Mouse (Mus musculus): ENCODE measurements at regions not wholly inside any gene's neighbourhood (a gene's known extent, or its start where the extent isn't known, plus 50 kb on each side); places are given as distances from the start of the nearest gene placed in this dataset.

DNA sequence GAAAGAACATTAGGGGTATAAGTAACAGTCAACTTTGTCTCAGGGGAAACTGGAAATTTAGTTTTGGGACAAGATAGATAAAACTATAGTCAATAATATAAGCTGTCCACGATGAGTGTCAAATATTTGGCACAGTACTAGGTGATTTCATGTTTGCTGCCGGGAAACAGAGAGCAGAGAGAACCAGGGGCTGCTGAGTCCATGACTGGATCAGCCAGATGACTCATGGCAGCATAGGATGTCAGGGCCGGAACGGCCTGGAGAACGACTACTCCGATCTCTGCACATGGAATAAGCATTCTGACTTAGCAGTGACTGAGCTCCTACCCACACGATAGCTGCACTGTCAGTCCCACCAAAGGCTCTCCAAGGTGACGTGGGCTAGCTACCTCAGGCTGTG is 197.6 kb upstream of the Bmper start:
- DNase-seq (ENCODE audit: low spot score in 2 of 2) = no peak

DNA sequence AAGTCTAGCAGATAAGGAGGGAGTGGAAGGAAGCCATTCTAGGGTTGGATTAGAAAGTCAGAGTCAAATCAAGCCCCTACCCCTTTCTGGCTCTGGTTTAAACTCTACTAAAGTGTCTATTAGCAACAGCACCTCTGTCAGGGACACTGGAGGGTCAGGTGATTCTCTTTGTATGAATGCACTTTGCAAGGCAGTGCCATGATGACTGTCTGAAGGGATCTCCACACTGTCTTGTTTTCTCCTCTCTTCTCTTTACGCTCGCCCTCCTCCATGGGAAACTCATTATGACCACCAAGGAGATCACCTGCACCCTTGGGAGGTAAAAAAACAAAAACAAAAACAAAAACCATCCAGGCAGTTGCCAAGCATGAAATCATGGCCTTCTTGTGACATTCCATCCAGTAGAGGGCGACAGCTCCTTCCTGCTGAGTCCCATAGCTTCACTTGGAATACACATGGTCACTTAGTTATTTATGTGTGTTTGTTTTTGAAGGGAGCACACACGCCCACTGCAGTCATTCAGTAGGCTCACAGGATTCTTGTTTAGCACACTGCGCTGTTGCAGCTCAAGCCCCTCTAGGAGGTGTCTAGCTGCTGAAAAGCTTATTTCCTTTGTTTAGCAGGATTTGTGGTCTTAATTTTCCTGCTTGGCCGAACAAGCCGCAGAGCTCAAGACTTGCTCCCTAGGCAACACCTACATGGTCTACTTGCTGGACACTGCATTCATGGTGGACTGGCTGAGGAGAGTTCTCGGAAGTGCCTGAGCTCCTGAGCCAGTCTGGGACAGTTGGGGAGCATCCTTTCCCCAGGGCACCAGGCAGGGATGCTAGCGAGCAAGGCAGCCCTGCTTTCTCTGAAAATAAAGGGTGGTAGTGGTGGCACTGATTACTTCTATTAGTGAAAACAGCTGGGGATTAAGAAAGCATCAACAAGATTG is 195.2 kb upstream of the Bmper start:
- DNase-seq (ENCODE audit: low spot score in 2 of 2) = peak; percentile 48 to 59

DNA sequence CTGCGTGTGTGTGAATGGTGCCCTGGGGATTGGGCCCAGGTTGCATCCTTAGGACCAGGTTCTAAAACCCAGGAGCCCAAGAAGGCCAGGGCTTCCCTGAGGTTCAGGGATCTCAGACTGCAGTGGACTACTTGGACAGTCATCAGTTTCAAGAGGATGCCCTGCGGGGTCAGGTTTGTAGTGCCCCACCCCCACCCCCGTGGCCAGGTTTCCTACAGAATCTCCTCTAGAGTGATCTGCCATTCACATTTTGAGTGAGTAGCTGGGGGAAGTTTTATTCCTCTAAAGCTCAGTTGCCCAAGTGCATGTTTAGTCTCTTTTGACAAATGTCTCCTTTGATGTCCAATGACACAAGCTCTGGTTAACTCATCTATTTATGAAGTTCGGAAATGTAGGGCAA is 193.5 kb upstream of the Bmper start:
- no peak for DNase-seq (ENCODE audit: low spot score in 2 of 2)

DNA sequence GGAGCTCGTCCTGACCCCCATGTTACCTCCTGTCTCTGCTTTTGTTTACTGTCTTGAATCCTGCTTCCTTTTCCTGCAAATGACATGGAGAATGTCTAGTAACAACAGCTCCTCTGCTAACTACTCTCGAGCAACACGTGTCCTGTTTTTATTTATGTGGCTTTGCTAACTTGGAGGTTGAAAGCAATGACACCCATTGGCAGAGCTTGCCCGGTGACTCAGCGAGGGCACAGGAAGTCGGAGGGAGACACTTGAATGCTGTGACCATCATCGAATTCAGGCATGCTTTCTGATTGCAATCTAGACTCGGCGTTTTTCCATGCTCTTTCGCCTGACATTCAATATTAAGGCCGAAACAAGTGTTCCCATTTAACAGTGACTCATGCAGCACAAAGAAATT is 192.7 kb upstream of the Bmper start:
- DNase-seq (ENCODE audit: low spot score in 2 of 2) = no peak

DNA sequence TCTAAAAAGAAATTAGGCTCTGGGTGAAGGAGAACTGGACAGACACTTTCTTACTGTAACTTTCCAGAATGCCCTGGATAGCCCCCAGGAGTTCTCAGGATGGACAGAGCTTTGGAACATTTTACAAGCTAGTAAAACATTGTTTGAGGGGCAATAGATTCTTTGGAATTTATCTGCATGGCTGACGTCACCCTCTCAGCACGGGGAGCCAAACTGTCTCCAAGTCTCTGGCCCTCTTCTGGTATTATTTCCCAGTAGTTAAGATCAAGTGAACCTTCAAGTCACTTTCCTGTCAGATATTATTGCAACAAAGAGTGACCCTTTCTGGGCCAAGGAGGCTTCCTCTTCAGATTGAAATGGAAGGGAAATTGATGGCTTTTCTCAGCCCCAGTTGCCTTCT is 192.3 kb upstream of the Bmper start:
- DNase-seq (ENCODE audit: low spot score in 2 of 2) = no peak

DNA sequence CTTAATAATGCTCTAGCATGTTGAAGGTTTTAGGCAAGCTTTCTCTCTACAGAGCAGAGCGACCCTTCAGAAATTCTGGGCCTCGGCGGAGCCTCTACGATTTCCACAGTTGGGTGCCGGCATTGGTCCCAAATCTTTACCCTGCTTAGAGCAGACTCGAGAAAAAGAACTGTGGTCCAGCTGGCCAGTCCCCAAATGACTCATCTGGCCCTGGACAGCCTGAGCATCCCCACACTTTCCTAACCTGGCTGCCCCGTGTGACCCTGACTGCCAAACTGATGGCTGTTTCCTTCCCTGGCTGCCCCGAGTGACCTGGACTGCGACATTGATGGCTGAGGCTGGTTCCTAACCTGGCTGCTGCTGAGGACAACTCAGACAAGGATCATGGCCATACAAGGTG is 191.0 kb upstream of the Bmper start:
- no peak for DNase-seq (ENCODE audit: low spot score in 2 of 2)

DNA sequence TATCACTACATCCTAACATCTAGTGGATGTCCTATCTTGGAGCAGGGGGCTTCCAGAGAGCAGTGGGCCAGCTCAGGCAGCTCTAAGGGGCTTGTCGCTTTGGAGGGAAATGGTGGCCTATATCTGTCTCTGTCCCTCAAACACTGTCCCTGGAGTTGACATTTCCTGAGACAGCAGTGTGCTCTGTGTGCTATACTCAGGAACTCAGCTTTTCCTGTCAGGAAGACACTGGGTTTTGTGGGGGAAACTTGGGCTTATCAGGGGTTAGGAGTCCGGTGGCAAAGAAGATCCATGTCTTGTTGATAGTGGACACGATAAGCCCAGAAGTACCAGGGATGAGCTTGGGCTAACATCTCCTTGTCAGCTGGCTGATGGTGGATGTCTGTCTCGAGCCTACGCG is 187.6 kb upstream of the Bmper start:
- DNase-seq (ENCODE audit: low spot score in 2 of 2) = no peak

DNA sequence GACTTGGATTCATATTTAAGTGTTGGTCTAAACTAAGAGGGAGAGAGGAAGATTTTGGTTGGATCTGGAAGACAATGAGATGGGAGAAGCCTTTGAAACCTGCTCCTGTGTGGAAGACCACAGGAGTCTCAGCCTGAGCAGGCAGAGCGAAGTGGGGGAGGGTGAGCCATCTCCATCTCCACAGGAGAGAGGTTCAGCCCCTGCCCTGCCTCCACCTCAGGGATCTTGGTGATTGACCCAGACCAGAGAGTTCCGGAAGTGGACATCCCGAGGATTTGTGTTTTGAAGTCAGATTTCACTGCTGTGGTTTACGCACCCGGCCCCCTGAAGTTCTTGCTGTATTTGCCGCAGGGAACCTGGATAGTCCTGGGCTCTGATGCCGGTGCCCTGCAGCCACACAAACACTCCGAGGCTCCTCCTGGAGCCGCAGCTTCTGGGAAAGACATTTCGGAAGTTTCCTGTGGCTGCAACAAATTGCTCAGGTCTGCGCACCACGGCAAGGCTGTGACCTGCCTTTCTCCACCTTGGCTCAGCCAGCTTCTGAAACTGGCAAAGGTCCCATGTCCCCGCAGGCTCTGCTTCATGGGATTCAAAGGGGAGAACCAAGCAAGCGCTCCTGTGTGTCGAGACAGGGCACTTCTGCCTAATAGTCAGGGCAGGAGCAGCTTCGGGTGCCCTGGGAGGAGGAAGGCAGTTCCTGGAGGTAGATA is 186.8 kb upstream of the Bmper start:
- DNase-seq (ENCODE audit: low spot score in 2 of 2) = no peak

DNA sequence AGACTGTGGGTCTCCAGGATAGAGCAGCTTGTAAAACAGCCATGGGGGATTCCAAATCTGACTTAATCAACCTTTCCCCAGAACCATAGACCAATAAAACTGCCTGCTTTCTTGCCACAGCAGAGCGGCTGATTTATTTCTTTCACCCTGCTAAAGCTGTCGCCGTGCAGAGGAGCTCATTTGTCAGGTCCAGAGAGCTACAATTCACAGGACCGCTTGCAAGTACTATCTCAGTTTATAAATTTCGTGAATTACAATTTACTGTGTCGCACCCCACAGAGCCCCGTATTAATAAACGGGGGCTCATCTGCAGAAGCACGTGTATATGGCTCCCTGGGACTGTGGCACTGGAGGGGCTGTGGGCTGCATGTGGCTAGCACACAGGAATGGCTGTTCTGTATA is 185.4 kb upstream of the Bmper start:
- no peak for DNase-seq (ENCODE audit: low spot score in 2 of 2)

DNA sequence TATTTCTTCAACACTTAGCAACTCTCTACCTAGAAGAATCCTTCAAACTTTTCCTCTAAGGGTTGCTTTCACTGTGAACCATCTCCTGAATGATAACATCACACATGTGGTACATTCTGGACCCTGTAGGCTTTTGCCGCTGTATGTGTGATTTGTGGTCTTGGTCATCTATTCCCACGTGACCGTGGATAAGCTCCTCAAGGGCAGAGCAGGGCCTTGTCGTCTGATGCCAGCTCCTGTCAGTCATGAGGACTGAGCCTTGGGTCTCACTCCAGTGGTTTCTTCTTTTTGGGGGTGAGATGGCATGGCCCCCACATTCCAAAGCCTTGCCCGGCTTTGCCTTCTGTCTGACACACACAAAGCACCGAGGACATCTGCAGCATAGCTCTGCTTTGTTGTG is 183.3 kb upstream of the Bmper start:
- no peak for DNase-seq (ENCODE audit: low spot score in 2 of 2)

DNA sequence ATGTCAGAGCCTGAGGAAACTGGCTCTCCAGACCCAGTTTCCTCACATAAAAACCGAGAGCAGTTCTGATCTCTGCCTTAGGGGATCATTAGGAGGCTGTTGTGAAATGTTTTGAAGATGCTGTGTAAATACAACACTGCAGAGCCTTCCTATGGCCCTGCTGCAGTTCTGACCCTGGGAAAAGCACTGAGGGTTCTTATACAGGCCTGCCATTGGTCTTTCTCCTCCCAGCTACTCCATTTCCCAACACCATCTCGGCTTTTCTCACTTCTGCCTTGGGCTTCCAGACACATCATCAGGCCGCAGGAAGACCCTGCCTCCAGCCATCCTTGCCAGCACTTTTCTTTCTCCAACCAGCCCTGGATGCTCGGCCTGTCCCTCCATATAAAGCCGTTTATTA is 181.9 kb upstream of the Bmper start:
- DNase-seq (ENCODE audit: low spot score in 2 of 2) = no peak

DNA sequence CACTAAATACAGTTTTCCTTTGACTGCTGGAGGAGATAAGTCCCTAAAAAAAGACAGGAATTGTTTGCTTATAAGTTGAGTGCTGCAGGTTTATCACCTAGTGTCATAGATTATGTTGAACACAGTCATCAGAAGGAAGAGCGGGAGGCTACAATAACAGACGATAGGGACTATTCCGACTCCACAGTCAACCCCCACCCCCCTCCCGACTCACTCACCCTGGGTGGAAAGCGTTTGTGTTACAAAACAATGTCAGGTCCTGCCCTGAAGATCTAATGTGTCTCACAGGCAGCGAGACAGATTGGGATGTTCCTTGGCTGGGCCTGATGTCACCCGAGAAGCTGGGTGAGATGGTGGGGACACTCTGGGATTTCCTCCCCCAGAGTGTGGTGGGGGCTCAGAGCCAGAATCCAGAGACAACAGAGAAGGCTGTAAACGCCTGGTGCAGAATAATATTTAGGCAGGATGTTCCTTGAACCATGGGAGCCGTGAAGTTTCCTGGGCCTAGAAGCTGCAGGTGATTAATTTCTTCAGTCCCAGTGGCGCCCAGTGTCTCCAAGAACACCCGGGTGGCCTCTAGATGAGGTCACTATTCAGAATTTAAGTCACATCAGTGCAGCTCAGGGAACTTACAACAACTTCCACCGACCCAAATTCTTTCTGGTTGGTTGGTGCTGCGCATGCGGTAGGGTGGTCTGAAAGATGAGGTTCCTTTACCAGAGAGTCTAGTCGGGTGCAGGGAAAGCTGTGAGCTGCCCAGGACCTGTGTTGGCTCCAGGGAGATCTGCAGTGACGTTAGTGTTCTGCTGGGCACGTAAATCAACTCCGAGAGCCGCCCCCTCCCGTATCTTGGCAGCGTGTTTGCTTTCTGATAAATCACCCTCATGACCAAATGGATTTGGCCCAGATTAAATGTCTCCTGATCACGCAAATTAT is 181.1 kb upstream of the Bmper start:
- no peak for DNase-seq (ENCODE audit: low spot score in 2 of 2)

DNA sequence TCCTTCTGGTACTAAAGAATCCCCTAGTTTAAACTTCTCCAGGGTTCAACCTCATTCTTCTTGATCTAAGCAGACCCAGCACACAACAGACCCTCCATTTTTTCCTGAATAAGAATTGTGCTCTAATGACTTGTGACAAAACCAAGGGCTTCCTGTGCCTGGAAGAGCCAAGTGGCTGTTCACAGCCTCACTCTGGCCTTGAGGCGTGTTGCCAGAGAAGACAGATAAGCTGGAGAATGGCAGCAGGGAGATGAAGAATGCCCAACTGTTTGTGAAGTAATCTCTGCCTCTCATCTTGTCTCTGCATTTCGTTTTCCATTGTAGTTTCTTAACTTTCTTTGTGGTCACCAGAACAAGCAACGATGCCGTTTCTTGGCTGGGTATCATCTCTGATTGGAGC is 179.9 kb upstream of the Bmper start:
- no peak for DNase-seq (ENCODE audit: low spot score in 2 of 2)

DNA sequence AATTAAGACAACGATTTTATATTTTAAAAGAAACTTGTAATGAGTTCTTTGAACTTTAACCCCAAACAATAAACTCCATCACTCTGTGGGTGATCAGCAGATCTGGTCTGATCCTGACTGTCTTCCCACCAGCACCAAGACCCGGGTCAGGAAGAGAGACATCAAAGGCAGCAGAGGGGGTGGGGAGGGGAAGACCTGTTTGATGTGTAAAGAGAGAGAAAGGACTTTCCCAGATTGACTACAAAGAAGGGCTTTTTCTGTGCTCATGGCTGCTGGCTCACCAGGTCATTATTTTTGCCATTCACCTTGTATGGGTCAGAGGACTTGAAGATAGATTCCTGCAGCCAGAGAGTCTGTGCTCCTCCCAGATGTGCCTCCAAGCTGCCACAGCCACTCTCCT is 177.4 kb upstream of the Bmper start:
- no peak for DNase-seq (ENCODE audit: low spot score in 2 of 2)

DNA sequence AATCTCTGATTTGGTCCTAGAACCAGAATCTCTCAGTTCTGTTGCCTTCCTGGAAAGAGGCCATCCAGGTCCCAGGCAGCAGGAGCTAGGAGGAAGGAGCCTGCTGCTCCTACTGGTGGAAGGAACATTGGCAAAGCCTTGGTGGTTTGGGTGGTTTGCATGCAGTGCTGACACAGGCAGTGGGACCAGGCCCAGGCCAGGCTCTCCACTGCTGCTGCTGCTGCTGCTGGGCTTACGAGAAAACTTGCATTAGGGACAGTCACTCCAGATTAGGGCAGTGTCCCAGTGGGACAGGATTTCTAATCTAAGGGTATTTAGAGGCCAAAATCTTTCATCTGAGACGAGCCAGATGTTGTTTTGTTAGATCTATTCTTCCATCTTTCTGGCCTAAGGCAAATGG is 172.1 kb upstream of the Bmper start:
- DNase-seq (ENCODE audit: low spot score in 2 of 2) = no peak

DNA sequence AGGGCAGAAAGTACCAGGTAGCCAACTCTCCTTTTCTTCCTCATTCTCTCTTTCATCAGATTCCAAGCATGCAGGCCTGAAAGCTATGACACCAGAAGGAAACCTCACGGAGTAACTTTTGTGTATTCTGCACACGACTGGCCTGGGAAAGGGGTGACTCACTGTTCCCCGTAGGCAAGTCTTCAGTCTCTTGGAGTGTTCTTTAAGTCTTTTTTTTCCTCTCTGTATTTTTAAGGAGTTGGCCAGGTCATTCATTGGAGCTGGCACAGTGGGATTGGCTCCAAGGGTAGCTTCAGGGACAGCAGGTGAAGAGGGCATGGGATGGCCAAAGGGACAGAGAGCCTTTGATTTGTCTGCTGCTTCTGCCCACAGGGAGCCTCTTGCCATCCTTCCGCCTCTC is 163.3 kb upstream of the Bmper start:
- DNase-seq (ENCODE audit: low spot score in 2 of 2) = no peak

DNA sequence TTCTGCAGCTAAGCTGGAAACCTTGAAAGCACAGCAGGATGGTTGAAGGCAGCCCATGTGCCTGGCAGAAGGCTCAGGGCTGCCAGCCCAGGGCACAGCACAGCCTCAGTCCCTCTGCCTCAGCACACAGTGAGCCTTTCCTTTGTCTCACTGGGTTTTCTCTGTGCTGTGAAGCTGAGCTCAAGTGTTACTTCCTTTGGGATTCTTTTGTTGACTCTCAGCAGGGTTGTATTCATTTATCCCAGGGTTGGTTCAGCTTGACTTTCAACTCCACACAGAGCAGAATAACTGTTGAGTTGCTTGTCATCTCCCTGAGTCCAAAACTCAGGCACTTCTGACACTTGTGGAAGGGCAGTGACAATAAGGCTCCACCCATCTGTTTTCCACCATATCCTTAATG is 162.3 kb upstream of the Bmper start:
- no peak for DNase-seq (ENCODE audit: low spot score in 2 of 2)

DNA sequence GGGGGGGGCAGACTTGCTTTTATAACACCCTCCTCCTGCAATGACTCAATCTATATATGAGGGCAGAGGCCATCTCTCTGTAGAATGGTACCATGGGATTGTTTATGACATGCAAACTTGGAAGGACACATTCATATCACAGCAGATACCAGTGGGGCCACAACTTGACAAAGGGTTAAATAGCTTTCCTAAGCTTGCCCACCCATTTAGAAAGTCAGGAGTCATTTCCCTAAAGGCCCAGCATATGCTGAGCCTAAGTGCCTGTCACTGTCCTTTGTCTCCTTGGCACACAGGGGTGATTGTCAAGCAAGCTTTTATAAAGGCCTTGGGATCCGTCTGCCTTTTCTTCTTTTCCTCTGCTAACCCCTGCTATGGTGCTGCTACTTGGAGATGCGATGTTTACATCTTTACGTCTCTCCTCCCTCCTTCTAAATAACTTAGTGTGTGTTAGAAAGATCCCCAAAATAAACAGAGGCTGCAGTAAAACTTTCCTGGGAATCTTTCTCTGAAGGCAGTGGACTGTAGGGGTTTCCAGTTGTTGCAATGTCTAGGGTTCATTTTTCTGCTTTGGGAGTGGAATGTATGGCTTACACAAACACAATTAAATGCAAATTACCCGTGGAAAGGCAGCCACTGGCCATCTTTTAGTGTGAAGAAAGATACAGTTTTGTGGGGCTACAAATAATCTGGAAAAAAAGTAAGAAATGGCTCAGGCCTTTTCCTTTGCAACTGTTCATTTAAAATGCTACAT is 161.5 kb upstream of the Bmper start:
- no peak for DNase-seq (ENCODE audit: low spot score in 2 of 2)

DNA sequence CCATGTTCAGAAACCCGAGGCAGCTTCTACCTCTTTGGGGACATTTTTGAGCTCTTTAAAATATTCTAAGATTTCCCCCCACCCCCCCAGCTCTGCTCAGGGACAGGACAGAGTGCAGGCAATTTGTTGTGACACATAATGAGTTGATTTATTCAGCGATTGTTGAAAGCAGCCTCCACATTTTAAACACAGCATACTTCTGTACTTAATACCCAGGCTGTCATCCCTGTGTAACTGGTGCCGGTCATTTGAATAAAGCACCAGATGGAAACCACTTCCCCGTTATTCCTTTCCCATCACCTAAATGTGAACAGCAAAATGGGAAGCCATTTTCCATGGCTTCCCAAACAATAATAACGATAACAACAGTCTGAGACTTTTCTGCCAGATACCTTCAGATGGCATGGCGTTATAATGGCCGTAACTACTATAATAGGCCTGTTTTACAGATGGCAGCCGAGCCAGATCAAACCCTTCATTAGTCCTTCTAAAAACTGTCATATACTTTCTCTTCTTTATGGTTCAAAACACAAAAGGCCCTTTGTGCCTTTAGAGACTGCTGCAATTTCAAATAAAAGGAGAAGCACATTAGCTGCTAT is 160.7 kb upstream of the Bmper start:
- DNase-seq (ENCODE audit: low spot score in 2 of 2) = no peak

DNA sequence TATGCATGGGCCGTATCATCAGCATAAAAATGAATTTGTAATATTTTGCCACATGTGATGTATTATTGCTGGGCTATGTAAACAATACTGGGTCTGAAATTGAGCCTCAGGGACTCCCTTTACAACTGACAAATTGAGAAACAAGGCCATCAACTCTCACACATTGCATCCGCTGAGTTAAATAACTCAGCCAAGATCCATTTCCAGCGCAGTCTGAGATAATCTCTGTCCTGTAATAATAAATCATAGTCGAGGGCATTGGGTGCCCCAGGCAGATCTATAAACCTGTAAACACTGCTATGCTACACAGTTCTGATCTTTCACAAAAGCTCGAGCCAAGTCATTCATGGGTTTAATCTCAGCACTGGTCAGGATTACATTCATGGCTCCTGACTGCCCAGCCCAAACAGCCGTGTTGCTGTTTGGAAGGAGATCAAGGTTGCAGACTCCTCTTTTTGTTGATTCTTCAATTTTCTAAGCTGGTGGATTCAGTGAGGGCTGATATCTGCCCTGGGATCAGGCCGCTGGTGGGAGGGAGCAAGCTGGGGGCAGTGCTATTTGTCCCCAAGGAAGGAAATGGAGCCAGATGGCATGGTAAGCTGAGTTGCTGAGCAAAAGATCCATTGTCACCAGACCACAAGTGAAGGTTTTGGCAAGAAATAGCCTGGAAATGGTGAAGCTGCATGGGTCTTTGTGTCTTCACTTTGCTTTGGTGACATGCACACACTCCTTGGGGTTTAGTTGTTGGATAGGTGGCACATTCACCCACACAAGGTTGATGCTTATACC is 160.0 kb upstream of the Bmper start:
- DNase-seq (ENCODE audit: low spot score in 2 of 2) = no peak
